Mouse (Mus musculus): Measurements from ENCODE around the gene 6030445D17Rik.

- TF ChIP-seq FLI1 (IDR thresholded peaks at IDR 0.05; ENCODE audit: low read length) (no peak), GATA1 (IDR thresholded peaks at IDR 0.05; ENCODE audit: borderline replicate concordance, low read length) (no peak)
Measured at GRCm38 (mm10) chr4:136425000-136425288, 37.1 kb upstream of the 6030445D17Rik start.
